Comparison of ENCODE assay signal across 8 mouse cellular contexts in the genomic region with DNA sequence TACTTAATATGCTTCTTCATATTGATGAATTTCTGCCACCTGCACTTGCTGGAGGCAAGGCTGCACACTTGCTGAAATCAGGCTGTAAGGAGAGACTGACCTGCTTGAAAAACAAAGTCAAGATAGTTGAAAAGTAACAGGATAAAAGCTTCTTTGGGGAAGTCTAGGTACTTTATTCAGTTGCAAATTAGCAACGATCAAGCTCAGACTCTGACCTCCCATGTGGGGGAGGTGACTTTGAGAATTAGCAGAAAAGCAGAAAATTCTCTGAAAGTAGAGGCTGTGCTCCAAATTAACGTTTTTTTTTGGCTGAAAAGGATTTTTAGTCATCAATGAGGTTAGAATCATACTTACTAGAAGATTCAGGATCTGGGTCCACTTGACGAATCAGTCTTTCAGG.
DNase-seq lines count a peak whose midpoint lies in the region; TF ChIP-seq lines count a peak whose summit lies in the region.
"Not testable (repeated sequence)": the region's sequence is repeated elsewhere in the genome, so short reads cannot be mapped to it uniquely, and the experiment has no call there.

No protein-coding gene starts in this region.

- H3K4me1 ChIP-seq in ES-Bruce4 (ENCODE audit: control insufficient read depth, insufficient read depth, low read length); ES-E14 (ENCODE audit: control insufficient read depth in 2 of 2, insufficient read depth in 2 of 2, low read length in 2 of 2, poor library complexity in 1 of 2); kidney, adult 2 months (ENCODE audit: control insufficient read depth, insufficient read depth, low read length): not testable (repeated sequence)

- TF ChIP-seq POLR2A in ES-Bruce4 (IDR thresholded peaks at IDR 0.05; ENCODE audit: insufficient read depth, low read length); kidney, adult 2 months (IDR thresholded peaks at IDR 0.05; ENCODE audit: low read depth, low read length): not testable (repeated sequence)

- TF ChIP-seq EP300 in ES-Bruce4 (IDR thresholded peaks at IDR 0.05; ENCODE audit: insufficient read depth, low read depth, low read length) = 0 out of 2 replicates have a peak, but pooled peaks have one; percentile 29

- H3K36me3 ChIP-seq in ES-Bruce4 (ENCODE audit: control insufficient read depth, insufficient read depth, low read length, poor library complexity, severe bottlenecking); ES-E14 (ENCODE audit: control insufficient read depth, insufficient read depth, low read length, poor library complexity, severe bottlenecking); kidney, adult 2 months (ENCODE audit: control insufficient read depth, insufficient read depth, low read length): not testable (repeated sequence)

- WGBS in kidney, adult 2 months = 46% methylated on average over 3 of the region's 3 CpGs

- in situ Hi-C loops in ES-E14 (cut with MboI; ENCODE audit: low sequenced_read_pairs in 2 of 2, unreplicated experiment in 2 of 2) = not testable (repeated sequence)

- not testable (repeated sequence) for H3K4me3 ChIP-seq in ES-Bruce4 (ENCODE audit: low read depth, low read length); kidney, adult 2 months (ENCODE audit: insufficient read depth, low read depth, low read length)
- H3K4me3 ChIP-seq in ES-E14 (ENCODE audit: insufficient read depth in 1 of 2, low read depth in 1 of 2, low read length in 2 of 2, poor library complexity in 1 of 2, severe bottlenecking in 1 of 2) = peak overlapping the region in 1 of 2 experiments; percentile 19; a peak in 1 of 4 replicates

- peak; percentile 79 for DNase-seq in ES-CJ7 (ENCODE audit: low read depth, low spot score)
- DNase-seq in ES-E14 (ENCODE audit: low read depth, low spot score) = not testable (repeated sequence)
- peak; percentile 87 for DNase-seq in R1 (ENCODE audit: low read depth, low spot score)
- DNase-seq in ZHBTc4 (ENCODE audit: low read depth, low spot score) = peak; percentile 68
- DNase-seq in kidney, adult 2 months = peak; percentile 44
- DNase-seq in kidney, adult 8-10 months = peak; percentile 0 to 8
- peak; percentile 37 for DNase-seq in kidney, adult 9 months

- TF ChIP-seq CTCF in ES-Bruce4 (IDR thresholded peaks at IDR 0.05; ENCODE audit: low read depth, low read length); kidney, adult 2 months (conservative IDR thresholded peaks at IDR 0.05; ENCODE audit: insufficient read depth, insufficient read length, low read depth, low read length): not testable (repeated sequence)

- H3K9ac ChIP-seq in ES-Bruce4 (ENCODE audit: low read depth, poor library complexity, severe bottlenecking); ES-E14 (ENCODE audit: insufficient read depth, low read depth, low read length, poor library complexity, severe bottlenecking): not testable (repeated sequence)

- H3K27ac ChIP-seq in ES-Bruce4 (ENCODE audit: insufficient read depth, low read length) (peak overlapping the region; percentile 100), ES-E14 (ENCODE audit: insufficient read depth, low read depth, low read length, poor library complexity, severe bottlenecking) (peak overlapping the region; percentile 87; the same call in 1 of the 2 replicates)
- not testable (repeated sequence) for H3K27ac ChIP-seq in kidney, adult 2 months (ENCODE audit: insufficient read depth, low read depth, low read length)

- peaks cover 13% of the 10 kb centered on the region for H3K9me3 ChIP-seq in ES-Bruce4 (replicated peaks; ENCODE audit: control insufficient read depth, insufficient read depth, low read length, poor library complexity, severe bottlenecking)
- H3K9me3 ChIP-seq in ES-E14 (ENCODE audit: control insufficient read depth, insufficient read depth, low read depth, low read length) = not testable (repeated sequence)

- not testable (repeated sequence) for H3K27me3 ChIP-seq in ES-Bruce4 (ENCODE audit: control insufficient read depth, insufficient read depth, low read length, poor library complexity, severe bottlenecking); kidney, adult 2 months (replicated peaks; ENCODE audit: control insufficient read depth, insufficient read depth, low read length)

TF ChIP-seq in ES-E14, 5 proteins besides CTCF, POLR2A, EP300 and RAD21:
- 0 out of 2 replicates have a peak, but pooled peaks have one; percentile 41 for TF ChIP-seq CHD2 (IDR thresholded peaks at IDR 0.05; ENCODE audit: low read depth, low read length)
